Mouse (Mus musculus) neural tube, embryonic 12.5 days (tissue): ENCODE data around the gene Etfdh. TPM values are rescaled to one million over a fixed set of nuclear protein-coding genes. Genes with fewer than 3 reads are reported as not detected.

ENCODE experiments used
- ATAC-seq: fragments of 200-750 bp; cut with Nextera tagmentation; 2 replicates; pipeline ENCODE4 v1.8.0; 2017; ENCODE audit warnings: low read depth, mild to moderate bottlenecking, moderate TSS enrichment, moderate library complexity; ENCODE audit not compliant: low FRiP score
- H3K27ac ChIP-seq: fragments of 300-500 bp; sonication (generic); 2 replicates; pipeline ENCODE4 v1.5.1; 2016
- H3K27me3 ChIP-seq: fragments of 300-500 bp; sonication (generic); replicated peaks from 2 replicates; pipeline ENCODE4 v1.6.1; 2016; ENCODE audit warnings: mild to moderate bottlenecking
- H3K36me3 ChIP-seq: fragments of 300-500 bp; sonication (generic); 2 replicates; pipeline ENCODE4 v1.6.1; 2016; ENCODE audit warnings: mild to moderate bottlenecking
- H3K4me1 ChIP-seq: fragments of 300-500 bp; sonication (generic); 2 replicates; pipeline ENCODE4 v1.6.1; 2016
- H3K4me2 ChIP-seq: fragments of 300-500 bp; sonication (generic); replicated peaks from 2 replicates; pipeline ENCODE4 v1.6.1; 2016; ENCODE audit warnings: mild to moderate bottlenecking
- H3K4me3 ChIP-seq: fragments of 300-500 bp; sonication (generic); 2 replicates; pipeline ENCODE4 v1.5.1; 2016
- H3K9ac ChIP-seq: fragments of 300-500 bp; sonication (generic); 2 replicates; pipeline ENCODE4 v1.6.1; 2016; ENCODE audit warnings: mild to moderate bottlenecking
- H3K9me3 ChIP-seq: fragments of 300-500 bp; sonication (generic); 2 replicates; pipeline ENCODE4 v1.6.1; 2016; ENCODE audit warnings: mild to moderate bottlenecking
- WGBS: fragments of 180-500 bp; shearing (Covaris S2); methylation state at CpG from one replicate; pipeline ENCODE4 v1.1.7; 2016; 5-methylcytosine and 5-hydroxymethylcytosine counted together
- polyA plus RNA-seq: library from polyadenylated mRNA; unstranded; fragments of >200 nt; fragmentation: Nextera tagmentation; extraction: Ambion mirVana; gene quantifications from 2 replicates; pipeline ENCODE4 v1.2.1, GENCODE M21; 2016

Gene Etfdh
- 47.9 and 54.2 TPM in 2 replicates for polyA plus RNA-seq

DNA sequence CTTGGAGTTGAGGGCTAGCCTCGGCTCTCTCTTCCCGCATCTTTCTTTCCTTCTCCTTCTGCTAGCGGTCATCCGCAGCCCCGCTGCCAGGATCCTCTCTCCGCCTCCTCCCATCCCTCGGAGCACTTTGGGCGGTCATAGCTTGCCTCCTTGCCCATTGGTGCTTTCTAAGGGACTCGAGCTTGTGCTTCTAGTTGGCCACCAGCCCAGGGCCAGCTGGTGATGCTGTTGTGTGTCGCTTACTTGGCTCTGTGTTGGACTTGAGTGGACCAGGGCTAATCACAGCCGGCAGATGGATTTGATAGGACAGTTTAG lies at the start of gene Etfdh:
Gene Etfdh, minus strand, starts transcription at position 85 of the 315 bp plus-strand sequence.
- Histone ChIP-seq H3K9me3 (peaks cover 13% of the 10 kb centered on the region; the same call in 1 of the 2 replicates), H3K9ac (peak within 1 kb of the TSS; percentile 75), H3K4me2 (peak within 1 kb of the TSS; percentile 74), H3K4me1 (no peaks in the 10 kb centered on the region), H3K27ac (peak within 1 kb of the TSS; percentile 32; the same call in 1 of the 2 replicates), H3K27me3 (no peaks in the 10 kb centered on the region), H3K36me3 (peaks cover 25% of the 10 kb centered on the region), H3K4me3 (peak within 1 kb of the TSS; percentile 70)
- 2% methylated on average over 11 of the region's 11 CpGs for WGBS
- ATAC-seq, result peak; percentile 67

- Histone ChIP-seq H3K4me2 (no peak overlapping the region), H3K4me3 (no peak overlapping the region), H3K27ac (no peak overlapping the region), H3K27me3 (no peaks in the 10 kb centered on the region), H3K36me3 (no peaks in the 10 kb centered on the region), H3K9ac (no peak overlapping the region), H3K9me3 (no peaks in the 10 kb centered on the region), H3K4me1 (no peaks in the 10 kb centered on the region)
- 93% methylated on average over 3 of the region's 3 CpGs for WGBS
- no peak for ATAC-seq
These were observed 47.1 kb upstream of the Etfdh start for GRCm38 (mm10) chr3:79676411-79676810.

DNA sequence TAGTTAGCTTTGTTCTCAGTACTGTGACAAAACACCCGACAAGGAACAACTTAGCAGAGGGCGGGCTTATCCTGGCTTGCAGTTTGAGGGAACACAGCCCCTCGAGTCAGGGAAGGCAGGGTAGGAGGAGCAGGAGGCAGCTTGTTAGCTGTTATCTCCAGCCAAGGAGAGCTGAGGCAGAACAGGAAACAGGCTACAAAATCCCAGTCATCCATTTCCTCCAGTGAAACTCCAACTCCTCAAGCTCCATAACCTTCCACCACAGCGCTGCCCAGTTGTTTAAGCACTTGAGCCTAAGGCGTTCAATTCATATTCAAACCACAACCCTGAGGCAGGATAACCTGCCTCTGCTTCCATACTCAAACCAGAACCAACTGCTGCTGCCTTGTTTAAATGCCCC lies 45.3 kb upstream of the Etfdh start:
- H3K4me1 ChIP-seq, result no peaks in the 10 kb centered on the region
- no peaks in the 10 kb centered on the region for H3K27me3 ChIP-seq
- no peak overlapping the region for H3K4me2 ChIP-seq
- H3K9ac ChIP-seq, result no peak overlapping the region
- no peak overlapping the region for H3K27ac ChIP-seq
- no peaks in the 10 kb centered on the region for H3K36me3 ChIP-seq
- H3K4me3 ChIP-seq, result no peak overlapping the region
- WGBS, result 85% methylated on average over 5 of the region's 5 CpGs
- no peak for ATAC-seq
- H3K9me3 ChIP-seq, result no peaks in the 10 kb centered on the region

DNA sequence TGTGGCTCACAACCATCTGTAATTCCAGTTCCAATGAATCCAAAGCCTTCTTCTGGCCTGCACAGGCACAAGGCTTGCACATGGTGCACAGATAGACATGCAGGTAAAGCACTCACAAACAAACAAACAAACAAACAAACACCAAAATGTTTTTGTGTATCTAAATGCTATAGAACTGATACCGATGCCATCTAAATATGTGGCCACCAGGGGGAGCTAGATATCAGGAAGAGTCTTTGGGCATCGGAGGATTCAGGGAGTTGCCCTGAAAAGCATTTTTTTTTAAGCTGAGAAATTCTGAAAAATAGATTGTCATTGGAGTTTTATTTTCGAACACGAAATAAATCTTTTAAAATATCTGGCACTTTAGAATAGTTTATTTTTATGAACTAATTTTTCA lies 43.8 kb upstream of the Etfdh start:
- H3K9ac ChIP-seq, result no peak overlapping the region
- no peak overlapping the region for H3K4me3 ChIP-seq
- no peaks in the 10 kb centered on the region for H3K4me1 ChIP-seq
- 17% methylated on average over 4 of the region's 4 CpGs for WGBS
- H3K9me3 ChIP-seq, result no peaks in the 10 kb centered on the region
- no peaks in the 10 kb centered on the region for H3K36me3 ChIP-seq
- H3K27ac ChIP-seq, result no peak overlapping the region
- ATAC-seq, result no peak
- no peaks in the 10 kb centered on the region for H3K27me3 ChIP-seq
- H3K4me2 ChIP-seq, result no peak overlapping the region

- no peak overlapping the region for H3K4me3 ChIP-seq
- H3K27me3 ChIP-seq, result no peaks in the 10 kb centered on the region
- H3K9ac ChIP-seq, result no peak overlapping the region
- H3K4me1 ChIP-seq, result no peaks in the 10 kb centered on the region
- H3K27ac ChIP-seq, result no peak overlapping the region
- WGBS, result 81% methylated on average over 16 of the region's 16 CpGs
- no peak for ATAC-seq
- no peak overlapping the region for H3K4me2 ChIP-seq
- H3K9me3 ChIP-seq, result no peaks in the 10 kb centered on the region
- H3K36me3 ChIP-seq, result no peaks in the 10 kb centered on the region
These were observed 42.9 kb upstream of the Etfdh start for GRCm38 (mm10) chr3:79672188-79672587.

DNA sequence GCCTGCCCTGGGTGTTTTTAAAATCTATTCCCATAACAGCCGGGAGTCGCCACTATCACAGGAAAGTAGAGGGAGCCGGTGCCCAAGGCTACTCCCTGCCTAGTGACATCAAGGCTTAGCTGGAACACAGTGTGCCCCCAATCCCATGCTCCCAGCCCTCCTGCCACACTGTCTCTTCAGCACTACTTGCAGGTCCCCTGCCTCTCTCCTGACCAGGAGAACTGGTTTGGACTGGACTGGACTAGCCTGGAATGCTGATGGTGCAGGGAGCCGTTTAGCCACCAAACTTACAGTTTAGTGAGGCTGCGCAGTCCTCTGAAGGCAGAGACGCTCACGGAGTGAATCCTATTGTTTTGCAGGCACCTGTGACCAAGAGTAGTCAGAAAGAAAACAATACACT lies 41.3 kb upstream of the Etfdh start:
- Histone ChIP-seq H3K4me3 (no peak overlapping the region), H3K4me1 (no peaks in the 10 kb centered on the region), H3K36me3 (no peaks in the 10 kb centered on the region), H3K27ac (no peak overlapping the region), H3K27me3 (no peaks in the 10 kb centered on the region), H3K4me2 (no peak overlapping the region), H3K9ac (no peak overlapping the region), H3K9me3 (no peaks in the 10 kb centered on the region)
- 88% methylated on average over 7 of the region's 7 CpGs for WGBS
- ATAC-seq, result no peak

DNA sequence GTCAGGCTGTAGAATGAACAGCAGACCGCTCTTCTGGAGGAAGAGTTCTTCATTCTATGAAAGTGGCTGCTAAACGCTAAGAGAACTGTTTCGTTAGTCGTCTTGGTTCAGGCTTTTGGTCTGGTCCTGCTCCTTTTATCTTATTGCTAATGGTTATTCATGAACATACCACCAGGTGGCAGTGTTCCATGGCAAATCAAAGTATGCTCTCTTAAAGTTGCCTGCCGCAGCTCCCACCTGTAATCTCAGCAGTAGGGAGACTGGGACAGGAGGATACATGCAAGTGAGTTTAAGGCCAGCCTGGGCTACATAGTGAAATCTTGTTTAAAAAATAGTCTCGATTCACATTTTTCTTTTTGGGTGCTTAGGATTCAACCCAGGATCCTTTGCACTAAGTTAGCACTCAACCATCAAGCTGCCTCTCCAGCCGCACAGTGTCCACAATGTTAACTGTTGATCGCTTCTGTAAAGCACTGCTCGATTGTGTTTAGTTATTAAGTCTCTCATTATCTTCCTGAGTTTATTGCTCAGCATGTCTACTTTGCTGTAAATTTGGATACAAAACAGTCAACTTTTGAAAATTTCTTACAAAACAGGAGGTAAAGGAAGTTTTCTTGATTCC lies 35.6 kb upstream of the Etfdh start:
- Histone ChIP-seq H3K4me1 (no peaks in the 10 kb centered on the region), H3K27me3 (no peaks in the 10 kb centered on the region), H3K9ac (no peak overlapping the region), H3K9me3 (no peaks in the 10 kb centered on the region), H3K4me2 (no peak overlapping the region), H3K27ac (no peak overlapping the region), H3K36me3 (no peaks in the 10 kb centered on the region), H3K4me3 (no peak overlapping the region)
- ATAC-seq, result no peak
- 41% methylated on average over 9 of the region's 9 CpGs for WGBS

GRCm38 (mm10) chr3:79656682-79657081 lies 27.4 kb upstream of the Etfdh start:
- no peak for ATAC-seq
- H3K36me3 ChIP-seq, result no peaks in the 10 kb centered on the region
- WGBS, result 58% methylated on average over 5 of the region's 5 CpGs

DNA sequence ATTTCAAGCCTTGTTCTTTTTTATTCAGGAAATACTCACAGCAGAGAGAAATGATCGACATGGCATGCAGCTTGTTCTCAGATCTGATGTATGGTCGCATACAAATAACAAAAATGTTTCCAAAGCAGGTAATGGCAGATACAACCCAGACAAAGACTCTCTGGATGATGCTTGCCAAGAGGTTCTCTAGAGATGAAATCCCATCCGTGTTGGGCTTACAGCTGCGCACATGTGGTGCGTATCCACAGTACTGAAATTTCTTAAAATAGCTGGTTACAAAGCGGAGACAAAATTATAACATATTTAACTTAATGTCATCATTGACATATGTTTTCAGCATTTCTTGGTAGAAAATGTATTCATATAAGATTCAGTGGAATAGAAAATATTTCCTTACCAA lies 22.8 kb upstream of the Etfdh start:
- whole genome bisulfite sequencing, result 92% methylated on average over 6 of the region's 6 CpGs
- no peaks in the 10 kb centered on the region for H3K4me1 ChIP-seq
- H3K4me3 ChIP-seq, result no peak overlapping the region
- H3K27ac ChIP-seq, result no peak overlapping the region
- H3K4me2 ChIP-seq, result no peak overlapping the region
- H3K9ac ChIP-seq, result no peak overlapping the region
- H3K27me3 ChIP-seq, result no peaks in the 10 kb centered on the region
- H3K36me3 ChIP-seq, result no peaks in the 10 kb centered on the region
- H3K9me3 ChIP-seq, result no peaks in the 10 kb centered on the region
- no peak for ATAC-seq

More at GRCm38 (mm10) chr3:79656682-79657081, 27.4 kb upstream of the Etfdh start:
- no peaks in the 10 kb centered on the region for H3K9me3 ChIP-seq
- H3K27ac ChIP-seq, result no peak overlapping the region
- no peaks in the 10 kb centered on the region for H3K4me1 ChIP-seq
- no peak overlapping the region for H3K4me3 ChIP-seq
- no peaks in the 10 kb centered on the region for H3K27me3 ChIP-seq
- no peak overlapping the region for H3K4me2 ChIP-seq
- H3K9ac ChIP-seq, result no peak overlapping the region

- peak within 1 kb of the TSS; percentile 74 for H3K4me2 ChIP-seq
- WGBS, result under 1% methylated on average over 60 of the region's 60 CpGs
- peak within 1 kb of the TSS; percentile 70 for H3K4me3 ChIP-seq
- peak within 1 kb of the TSS; percentile 32; the same call in 1 of the 2 replicates for H3K27ac ChIP-seq
- H3K4me1 ChIP-seq, result no peaks in the 10 kb centered on the region
- H3K27me3 ChIP-seq, result no peaks in the 10 kb centered on the region
- peaks cover 11% of the 10 kb centered on the region; the same call in 1 of the 2 replicates for H3K9me3 ChIP-seq
- peaks cover 24% of the 10 kb centered on the region for H3K36me3 ChIP-seq
- ATAC-seq, result peak; percentile 99
- H3K9ac ChIP-seq, result peak within 1 kb of the TSS; percentile 75
These were observed 512 bp downstream of the Etfdh start, which contains the start of gene 4930579G24Rik for GRCm38 (mm10) chr3:79628561-79629415. 4930579G24Rik (plus strand) TSS chr3:79629079.

GRCm38 (mm10) chr3:79628182-79628560 lies 1.1 kb downstream of the Etfdh start:
- Histone ChIP-seq H3K27me3 (no peaks in the 10 kb centered on the region), H3K27ac (0 out of 2 replicates have a peak overlapping the region, but pooled peaks have one; percentile 32), H3K4me1 (no peaks in the 10 kb centered on the region), H3K36me3 (peaks cover 17% of the 10 kb centered on the region), H3K4me3 (peak overlapping the region; percentile 70), H3K9me3 (peaks cover 7% of the 10 kb centered on the region; the same call in 1 of the 2 replicates), H3K9ac (peak overlapping the region; percentile 75), H3K4me2 (peak overlapping the region; percentile 74)
- under 1% methylated on average over 9 of the region's 9 CpGs for WGBS
- ATAC-seq, result no peak

DNA sequence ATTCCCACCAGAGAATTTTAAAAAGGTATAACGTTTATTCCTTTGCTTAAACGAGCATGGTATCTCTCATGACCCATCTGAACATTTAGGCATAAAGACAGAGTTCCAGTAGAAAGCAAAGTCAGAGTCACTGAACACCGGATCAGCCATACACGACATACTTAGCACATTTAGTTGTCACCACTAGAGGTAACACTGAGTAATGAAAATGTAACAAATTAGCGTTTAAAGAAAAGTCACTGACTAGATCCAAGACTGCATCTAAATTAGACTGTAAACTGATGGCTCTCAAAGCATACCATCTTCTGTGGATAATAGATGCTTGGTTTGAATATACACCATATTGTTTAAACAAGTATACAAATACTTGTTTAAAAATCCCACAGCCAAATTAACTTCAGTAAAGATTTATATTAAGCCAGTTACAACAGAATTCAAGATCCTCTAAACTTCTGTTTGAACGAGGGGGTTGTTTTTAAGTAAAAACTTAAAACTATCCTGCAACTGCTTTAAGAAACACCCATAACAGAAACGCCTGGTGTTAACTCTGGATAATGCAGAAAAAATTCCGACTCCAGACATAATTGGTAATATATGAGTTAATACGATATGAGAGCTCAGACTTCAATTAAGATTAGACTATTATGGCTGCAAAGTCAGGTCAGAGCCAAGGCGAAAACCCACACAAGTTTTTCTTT lies 1.7 kb downstream of the Etfdh start:
- H3K27ac ChIP-seq, result no peak overlapping the region
- H3K4me2 ChIP-seq, result peak overlapping the region; percentile 74
- H3K9ac ChIP-seq, result peak overlapping the region; percentile 75; the same call in 1 of the 2 replicates
- 37% methylated on average over 10 of the region's 10 CpGs for WGBS
- ATAC-seq, result no peak
- peak overlapping the region; percentile 70 for H3K4me3 ChIP-seq
- no peaks in the 10 kb centered on the region for H3K27me3 ChIP-seq
- no peaks in the 10 kb centered on the region for H3K4me1 ChIP-seq
- H3K36me3 ChIP-seq, result peaks cover 16% of the 10 kb centered on the region
- peaks cover 4% of the 10 kb centered on the region; the same call in 1 of the 2 replicates for H3K9me3 ChIP-seq
